Mouse (Mus musculus) heart, postnatal 36 days (tissue): ENCODE results near the gene Cmc2. TPM values are rescaled to one million over a fixed set of nuclear protein-coding genes. Genes with fewer than 3 reads are reported as not detected.
A peak's percentile ranks its signal among the peaks of the same experiment; 100 is the strongest.

ENCODE experiments used
- DNase-seq, 2 experiments: peaks; one replicate each; pipeline ENCODE4 v3.0.0; 2021 to 2022
- intact Hi-C: fragments of 180-260 bp; cut with DNase I; formaldehyde crosslinking; loops from one replicate; pipeline ENCODE4 v1.15.1; 2025
- total RNA-seq, 2 experiments: library from RNA; stranded (reverse); gene quantifications; 2 replicates each; pipeline ENCODE4 v1.2.3; 2021

The Cmc2 gene
- 10 to 100 TPM; 63.5 to 72.1 TPM for total RNA-seq

GRCm38 (mm10) chr8:116921337-116922059 is at the start of gene Cmc2, which contains the start of gene Cenpn:
Gene Cmc2, minus strand, starts transcription at chr8:116921455.
Gene Cenpn, plus strand, starts transcription at chr8:116921730.
- peak; percentile 90 to 97 for DNase-seq
- intact Hi-C loops, result loop anchor here (5.0 kb wide), 1 partner anchor 61 kb away; no protein-coding TSS in a partner anchor

DNA sequence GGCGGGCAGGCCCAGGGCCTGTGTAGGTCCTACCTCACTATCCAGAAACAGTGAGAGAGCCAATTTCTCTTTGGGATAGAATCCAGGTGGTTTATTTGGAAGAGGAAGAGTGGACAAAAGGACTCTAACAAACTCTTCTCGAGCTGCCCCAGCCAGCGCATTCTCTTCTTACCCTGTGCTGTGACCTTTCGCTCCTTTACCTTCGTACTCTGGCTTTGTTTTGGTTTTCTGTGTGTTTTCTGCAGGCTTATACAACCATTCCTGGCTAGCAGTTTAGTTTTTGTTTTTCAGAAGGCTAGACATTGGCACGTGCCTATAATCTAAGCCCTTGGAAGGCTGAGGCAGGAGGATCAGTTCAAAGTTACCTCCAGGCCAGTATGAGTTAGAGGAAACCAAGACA is 48.3 kb upstream of the Cmc2 start:
- intact Hi-C loops, result no loop called here
- no peak for DNase-seq

- intact Hi-C loops, result no loop called here
- DNase-seq, result no peak
Measured at GRCm38 (mm10) chr8:116954415-116954814, 33.2 kb upstream of the Cmc2 start.

- intact Hi-C loops, result no loop called here
- no peak for DNase-seq
Measured at GRCm38 (mm10) chr8:116952428-116952827, 31.2 kb upstream of the Cmc2 start.

DNA sequence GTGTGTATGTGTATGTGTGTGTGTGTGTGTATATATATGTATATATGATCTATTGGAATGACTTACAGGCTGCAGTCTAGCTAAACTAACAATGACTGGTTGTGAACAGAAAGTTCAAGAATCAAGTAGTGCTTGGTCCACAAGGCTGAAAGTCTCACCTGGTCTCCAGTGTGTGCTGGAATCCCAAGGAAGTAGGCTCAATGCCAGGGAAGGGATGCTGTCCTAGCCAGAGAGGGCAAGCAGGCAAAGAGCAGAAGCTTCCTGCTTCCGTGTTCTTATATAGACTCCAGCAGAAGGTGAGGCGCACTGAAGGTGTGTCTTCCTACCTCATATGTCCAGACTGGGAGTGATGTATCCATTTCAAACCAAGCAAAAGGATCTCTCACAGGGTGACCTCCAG is 30.5 kb upstream of the Cmc2 start:
- intact Hi-C loops, result no loop called here
- DNase-seq, result no peak

GRCm38 (mm10) chr8:116951369-116951768 is 30.1 kb upstream of the Cmc2 start:
- intact Hi-C loops, result no loop called here
- no peak for DNase-seq

GRCm38 (mm10) chr8:116947589-116947988 is 26.3 kb upstream of the Cmc2 start:
- intact Hi-C loops, result loop anchor here (10.0 kb wide), 1 partner anchor 527 kb away; no protein-coding TSS in a partner anchor
- DNase-seq, result no peak

DNA sequence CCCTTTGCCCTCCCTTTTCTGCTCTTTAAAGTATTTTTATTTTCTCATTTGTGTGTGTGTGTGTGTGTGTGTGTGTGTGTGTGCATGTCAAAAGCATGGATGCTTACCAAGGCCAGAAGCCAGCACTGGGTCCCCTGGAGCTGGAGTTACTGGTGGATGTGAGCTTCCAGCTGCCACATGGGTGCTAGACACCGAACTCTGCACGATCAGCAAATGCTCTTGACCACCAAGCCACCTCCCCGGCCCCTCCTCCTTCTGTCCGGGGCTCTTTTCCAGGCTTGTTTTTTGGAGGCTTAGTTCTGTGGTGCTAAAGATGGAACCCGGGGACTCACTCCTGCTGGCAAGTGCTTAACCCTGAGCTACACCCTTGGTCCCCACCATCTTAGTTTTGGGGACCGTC is 25.6 kb upstream of the Cmc2 start:
- DNase-seq, result peak in 1 of 2 experiments; percentile 26
- intact Hi-C loops, result loop anchor here (10.0 kb wide), 1 partner anchor 528 kb away; no protein-coding TSS in a partner anchor

DNA sequence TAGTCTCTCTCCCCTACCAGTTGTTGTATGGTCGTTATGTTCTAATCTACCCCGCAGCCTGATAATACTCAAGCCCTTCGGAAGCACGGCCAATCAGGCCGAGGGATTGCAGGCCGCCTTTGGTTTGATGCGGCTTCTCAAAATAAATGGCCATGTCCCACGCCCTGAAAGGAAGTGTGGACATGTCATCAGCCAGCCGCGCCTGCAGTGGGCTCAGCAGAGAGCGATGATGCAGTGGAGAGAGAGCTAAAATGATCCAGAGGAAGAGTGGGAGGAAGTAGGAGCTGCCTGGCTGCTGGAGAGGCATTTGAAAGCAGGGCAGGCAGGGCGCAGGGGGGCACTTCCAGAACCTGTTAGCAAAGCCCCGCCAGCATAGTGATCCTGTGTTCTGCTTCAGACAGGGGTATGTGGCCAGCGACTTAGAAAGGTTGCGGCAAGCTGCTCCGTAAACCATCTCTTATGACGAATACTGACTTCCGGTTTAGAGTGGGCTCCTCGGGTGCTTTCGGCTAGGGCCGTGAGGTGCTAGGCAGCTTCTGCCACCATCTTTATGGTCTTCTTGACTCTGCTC is 25.1 kb upstream of the Cmc2 start:
- intact Hi-C loops, result loop anchor here (10.0 kb wide), 1 partner anchor 528 kb away; no protein-coding TSS in a partner anchor
- peak; percentile 45 to 56 for DNase-seq

DNA sequence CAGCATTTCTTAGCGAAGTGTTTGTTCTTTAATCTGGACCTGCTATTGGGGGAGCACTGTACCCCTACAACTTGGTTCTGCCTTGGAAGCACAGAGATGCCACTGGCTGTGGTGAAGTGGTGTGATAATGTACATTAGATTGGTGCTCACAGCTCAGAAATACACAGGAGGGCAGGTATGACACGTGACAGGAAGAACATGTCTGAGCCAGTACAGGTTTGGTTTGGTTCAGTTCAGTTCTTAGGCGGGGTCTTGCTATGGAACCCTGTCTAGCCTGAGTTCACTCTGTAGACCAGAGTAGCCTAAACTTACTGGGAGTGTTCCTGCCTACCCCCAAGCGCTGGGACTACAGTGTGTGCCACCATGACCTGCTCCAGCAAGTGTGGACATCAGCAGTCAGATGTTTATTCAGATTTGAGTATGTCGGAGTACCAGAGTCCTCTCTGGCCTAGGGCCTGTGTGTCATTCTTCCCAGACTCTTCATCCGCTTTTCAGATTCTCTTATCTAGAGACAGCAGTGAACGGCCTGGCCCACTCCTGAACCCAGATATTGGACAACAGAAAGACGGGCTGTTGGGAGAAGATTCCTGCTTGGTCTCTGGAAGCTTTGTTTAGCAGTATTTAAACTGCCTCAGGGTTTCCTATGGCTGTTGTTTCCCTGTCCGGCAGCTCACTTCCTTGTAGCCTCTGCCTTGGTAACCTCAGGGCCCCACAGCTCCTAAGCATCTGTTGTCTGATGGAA is 24.1 kb upstream of the Cmc2 start:
- intact Hi-C loops, result loop anchor here (10.0 kb wide), 1 partner anchor 529 kb away; no protein-coding TSS in a partner anchor
- no peak for DNase-seq

DNA sequence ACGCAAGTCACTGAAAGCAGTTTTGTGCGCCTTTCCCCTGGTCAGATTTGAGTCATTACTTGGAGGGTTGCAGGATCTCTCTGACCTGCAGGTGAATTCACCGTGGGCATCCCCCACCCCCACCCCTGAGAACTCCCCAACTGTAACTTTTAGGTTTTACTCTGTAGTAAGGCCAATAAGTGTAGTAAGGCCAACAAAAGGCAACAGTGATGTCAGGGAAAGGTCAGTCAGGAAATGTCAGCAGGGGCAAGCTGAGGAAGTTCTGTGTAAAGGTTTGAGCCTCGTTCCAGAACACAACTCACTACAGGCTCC is 23.1 kb upstream of the Cmc2 start:
- no peak for DNase-seq
- intact Hi-C loops, result loop anchor here (10.0 kb wide), 1 partner anchor 530 kb away; no protein-coding TSS in a partner anchor

- peak; percentile 14 to 31 for DNase-seq
- intact Hi-C loops, result loop anchor here (1.0 to 10.0 kb wide), 2 partner anchors 37 to 531 kb away; no protein-coding TSS in a partner anchor
Measured at GRCm38 (mm10) chr8:116943555-116944384, 22.5 kb upstream of the Cmc2 start.

DNA sequence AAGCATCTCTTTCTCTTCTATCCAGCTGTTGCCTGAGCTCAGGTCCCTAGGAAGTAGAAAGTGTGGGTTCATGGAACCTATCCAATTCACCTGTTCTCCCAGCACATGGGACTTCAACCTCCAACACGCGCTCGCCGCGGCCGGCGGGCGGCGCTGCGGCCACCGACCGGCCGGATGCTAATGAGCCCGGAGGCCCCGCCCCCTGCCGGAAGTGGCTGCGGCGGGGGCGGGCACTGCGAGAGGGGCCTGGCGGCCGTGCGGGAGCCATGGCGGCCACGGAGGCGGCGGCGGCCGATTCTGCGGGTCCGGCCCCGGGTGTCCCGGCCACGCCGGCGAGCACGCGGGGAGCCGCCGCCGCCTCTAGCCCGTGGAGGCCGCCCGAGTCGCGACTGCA is 21.9 kb upstream of the Cmc2 start, which contains the start of gene Atmin:
Gene Atmin, plus strand, starts transcription at position 233 of the 394 bp plus-strand sequence.
- intact Hi-C loops, result loop anchor here (1.0 to 10.0 kb wide), 2 partner anchors 37 to 532 kb away; no protein-coding TSS in a partner anchor
- peak; percentile 86 to 87 for DNase-seq

GRCm38 (mm10) chr8:116942284-116943058 is 21.2 kb upstream of the Cmc2 start:
- intact Hi-C loops, result loop anchor here (1.0 to 10.0 kb wide), 2 partner anchors 38 to 532 kb away; no protein-coding TSS in a partner anchor
- DNase-seq, result no peak

DNA sequence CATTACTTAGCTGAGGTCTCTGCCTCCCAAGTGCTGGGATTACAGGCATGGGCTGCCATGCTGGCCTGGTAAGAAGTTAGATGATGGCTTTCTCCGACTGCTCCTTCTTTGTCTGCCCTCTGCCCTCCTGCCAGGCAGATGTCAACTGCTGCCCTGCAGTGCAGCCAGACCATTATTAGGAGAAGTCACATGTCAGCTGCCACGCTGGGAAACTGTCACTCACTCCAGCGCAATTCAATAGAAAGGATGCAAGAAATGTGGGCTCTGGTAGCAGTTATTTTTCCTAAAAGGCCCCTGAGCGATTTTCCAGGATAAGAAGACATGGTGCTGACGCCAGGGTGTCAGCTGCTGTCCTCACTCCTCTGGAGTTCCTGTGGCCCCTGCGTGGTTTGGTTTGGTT is 14.3 kb upstream of the Cmc2 start:
- no peak for DNase-seq
- intact Hi-C loops, result no loop called here

DNA sequence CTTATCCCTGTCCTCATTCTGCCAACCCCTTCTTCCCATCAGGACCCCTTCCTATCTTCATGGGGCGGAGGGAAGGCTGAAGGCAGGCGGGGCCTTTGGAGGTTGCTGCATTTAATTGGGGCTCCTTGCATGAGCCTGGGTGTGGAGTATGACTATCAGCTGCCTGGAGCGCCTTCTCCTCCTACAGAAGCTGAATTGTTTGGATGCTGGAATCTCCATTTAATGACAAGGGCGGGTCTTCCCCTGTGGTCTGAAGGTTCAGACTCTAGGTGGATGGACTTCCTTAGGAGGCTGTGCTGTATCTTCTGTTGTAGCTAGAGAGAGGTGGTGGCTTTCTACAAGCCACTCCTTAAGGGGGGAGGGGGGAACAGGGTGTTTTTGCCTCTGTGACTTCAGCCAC is 13.7 kb upstream of the Cmc2 start:
- DNase-seq, result no peak

DNA sequence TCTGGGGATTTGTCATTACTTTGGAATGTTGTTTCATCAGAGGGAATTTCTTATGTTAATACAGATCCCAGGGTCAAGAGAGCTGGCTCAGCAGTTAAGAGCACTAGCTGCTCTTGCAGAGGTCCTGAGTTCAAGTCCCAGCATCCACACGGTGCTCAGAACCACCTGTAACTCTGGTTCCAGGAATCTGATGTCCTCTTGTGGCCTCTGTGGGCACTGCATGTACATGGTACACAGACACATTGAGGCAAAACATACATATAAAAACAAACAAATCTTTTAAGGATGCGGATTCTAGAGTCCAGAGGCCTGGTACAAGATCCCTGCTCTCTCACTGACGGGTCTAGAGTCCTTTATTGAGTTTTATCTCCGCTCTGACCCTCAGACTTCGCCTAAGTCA is 7.3 kb upstream of the Cmc2 start:
- no peak for DNase-seq
- intact Hi-C loops, result no loop called here

More for the DNA sequence above, 13.7 kb upstream of the Cmc2 start:
- intact Hi-C loops, result no loop called here

DNA sequence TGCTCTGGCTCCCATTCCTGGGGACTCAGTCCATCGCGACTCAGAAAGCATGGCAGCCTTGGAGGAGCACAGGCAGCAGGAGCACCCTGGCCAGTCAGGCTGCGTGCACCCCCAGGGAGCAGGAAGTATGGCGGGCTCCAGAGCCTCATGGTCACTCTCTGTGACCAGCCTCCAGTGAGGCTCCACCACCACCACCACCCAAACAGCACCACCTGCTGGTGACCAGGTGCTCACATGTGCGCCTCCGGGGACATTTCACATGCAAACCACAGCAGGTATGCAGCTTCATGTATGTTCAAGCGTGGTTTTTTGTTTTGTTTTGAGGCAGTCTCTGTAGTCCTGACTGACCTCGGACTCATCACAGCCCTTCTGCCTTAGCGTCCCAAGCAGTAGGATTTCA is 6.6 kb upstream of the Cmc2 start:
- intact Hi-C loops, result no loop called here
- DNase-seq, result peak in 1 of 2 experiments; percentile 29

DNA sequence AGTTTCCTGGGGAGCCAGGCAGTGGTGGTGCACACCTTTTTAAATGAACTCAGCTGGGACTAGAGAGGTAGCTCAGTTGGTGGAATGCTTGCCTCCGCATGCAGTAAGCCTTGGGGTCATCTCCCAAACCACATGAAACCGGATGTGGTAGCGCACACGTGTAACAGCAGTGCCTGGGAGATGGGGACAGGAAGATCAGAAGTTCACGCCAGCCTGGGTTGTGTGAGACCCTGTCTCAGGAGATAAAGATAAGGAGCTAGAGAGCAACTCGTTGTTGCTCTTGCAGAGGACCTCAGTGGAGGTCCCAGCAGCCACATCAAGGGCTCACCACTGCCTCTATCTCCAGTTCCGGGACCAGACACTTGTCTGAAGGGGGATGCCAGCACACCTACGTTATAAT is 2.3 kb upstream of the Cmc2 start:
- intact Hi-C loops, result loop anchor here (5.0 kb wide), 1 partner anchor 59 kb away; no protein-coding TSS in a partner anchor
- no peak for DNase-seq
